Mouse (Mus musculus) limb, embryonic 12.5 days (tissue): ENCODE measurements around the gene Rfx2. TPM values are rescaled to one million over a fixed set of nuclear protein-coding genes. Genes with fewer than 3 reads are reported as not detected.
A peak's percentile ranks its signal among the peaks of the same experiment; 100 is the strongest.

Experiments used
- ATAC-seq: fragments of 200-750 bp; cut with Nextera tagmentation; 2 replicates; pipeline ENCODE4 v1.8.0; 2017; ENCODE audit warnings: low read depth, moderate TSS enrichment; ENCODE audit not compliant: insufficient number of reproducible peaks, insufficient read depth, low FRiP score, low TSS enrichment
- H3K27ac ChIP-seq: fragments of 300-500 bp; sonication (generic); 2 replicates; pipeline ENCODE4 v1.5.1; 2016; ENCODE audit warnings: mild to moderate bottlenecking, moderate library complexity
- H3K27me3 ChIP-seq: fragments of 300-500 bp; sonication (generic); 2 replicates; pipeline ENCODE4 v1.6.1; 2016; ENCODE audit warnings: mild to moderate bottlenecking, moderate library complexity
- H3K36me3 ChIP-seq: fragments of 300-500 bp; sonication (generic); 2 replicates; pipeline ENCODE4 v1.6.1; 2016; ENCODE audit warnings: mild to moderate bottlenecking, moderate library complexity
- H3K4me1 ChIP-seq: fragments of 300-500 bp; sonication (generic); replicated peaks from 2 replicates; pipeline ENCODE4 v1.6.1; 2016
- H3K4me2 ChIP-seq: fragments of 300-500 bp; sonication (generic); 2 replicates; pipeline ENCODE4 v1.6.1; 2016; ENCODE audit warnings: mild to moderate bottlenecking, moderate library complexity
- H3K4me3 ChIP-seq: fragments of 300-500 bp; sonication (generic); replicated peaks from 2 replicates; pipeline ENCODE4 v1.5.1; 2016; ENCODE audit warnings: mild to moderate bottlenecking
- H3K9ac ChIP-seq: fragments of 300-500 bp; sonication (generic); replicated peaks from 2 replicates; pipeline ENCODE4 v1.6.1; 2016; ENCODE audit warnings: mild to moderate bottlenecking, moderate library complexity
- H3K9me3 ChIP-seq: fragments of 300-500 bp; sonication (generic); 2 replicates; pipeline ENCODE4 v1.6.1; 2016; ENCODE audit warnings: mild to moderate bottlenecking, moderate library complexity
- WGBS: fragments of 180-500 bp; shearing (Covaris S2); methylation state at CpG from one replicate; pipeline ENCODE4 v1.1.7; 2016; 5-methylcytosine and 5-hydroxymethylcytosine counted together
- polyA plus RNA-seq: library from polyadenylated mRNA; unstranded; fragments of >200 nt; fragmentation: Nextera tagmentation; extraction: Ambion mirVana; gene quantifications from 2 replicates; pipeline ENCODE4 v1.2.1, GENCODE M21; 2016

The Rfx2 gene
- polyA plus RNA-seq, 1 experiment from 2014 or later: 4.1 TPM

DNA sequence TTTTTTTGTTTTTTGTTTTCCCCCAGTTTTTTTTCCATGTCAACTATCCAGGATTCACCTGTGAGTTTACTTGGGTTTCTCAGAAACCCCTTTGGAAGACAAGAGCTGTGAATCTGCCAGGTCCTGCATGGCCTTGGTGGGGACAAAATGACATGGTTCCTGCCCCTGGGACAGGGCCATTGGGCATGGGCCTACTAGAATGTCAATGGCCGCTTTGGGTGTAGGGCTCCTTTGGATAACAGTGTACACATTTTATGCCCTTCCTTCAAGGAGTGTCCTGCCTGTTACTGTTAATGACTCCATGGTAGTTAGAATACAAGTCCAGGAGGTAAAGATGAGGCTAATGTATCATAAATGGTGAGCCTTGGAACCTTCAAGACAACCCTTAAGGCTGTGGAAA is 2.1 kb upstream of the Rfx2 start:
- Histone ChIP-seq H3K4me2 (no peak overlapping the region), H3K36me3 (no peaks in the 10 kb centered on the region), H3K9me3 (no peaks in the 10 kb centered on the region), H3K4me3 (no peak overlapping the region), H3K27me3 (peaks cover 36% of the 10 kb centered on the region), H3K4me1 (peaks cover 6% of the 10 kb centered on the region; the same call in 1 of the 2 replicates), H3K27ac (no peak overlapping the region), H3K9ac (no peak overlapping the region)
- 70% methylated on average over 1 of the region's 1 CpGs for WGBS
- ATAC-seq: no peak

DNA sequence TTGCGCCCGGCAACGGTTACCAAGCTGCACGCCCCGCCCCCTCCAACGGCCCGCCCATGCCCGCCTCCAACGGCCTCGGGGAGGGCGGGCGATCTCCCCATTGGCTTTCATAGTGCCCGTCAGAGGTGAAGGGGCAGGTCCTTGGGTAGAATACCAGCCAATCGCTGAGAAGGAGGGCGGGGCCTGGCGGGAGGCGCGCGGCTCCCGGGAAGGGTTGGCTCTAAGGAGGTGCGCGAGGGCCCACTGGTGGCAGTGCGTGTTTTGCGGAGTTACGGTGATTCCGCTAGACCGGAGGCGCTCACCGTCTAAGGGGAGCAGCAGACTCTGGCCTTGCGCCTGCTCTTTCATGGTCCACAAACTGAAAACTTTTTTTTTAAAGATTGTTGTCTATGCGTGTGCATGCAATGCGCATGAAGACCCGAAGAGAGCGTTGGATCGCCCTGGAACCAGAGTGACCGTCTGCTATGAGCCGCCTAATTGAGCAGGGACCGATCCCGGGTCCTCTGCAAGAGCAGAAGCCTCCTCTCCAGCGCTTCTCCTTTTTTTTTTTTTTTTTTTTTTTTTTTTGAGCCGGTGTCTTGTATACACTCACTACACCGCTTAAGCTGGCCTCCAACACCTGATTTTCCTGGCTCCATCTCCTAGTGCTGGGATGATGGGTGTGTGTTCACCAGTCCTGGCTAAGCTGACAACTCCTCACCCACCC is 451 bp upstream of the Rfx2 start:
- peak overlapping the region; percentile 71 for H3K4me3 ChIP-seq
- peaks cover 6% of the 10 kb centered on the region; the same call in 1 of the 2 replicates for H3K4me1 ChIP-seq
- peak; percentile 98 for ATAC-seq
- H3K4me2 ChIP-seq: peak overlapping the region; percentile 79
- under 1% methylated on average over 41 of the region's 42 CpGs for WGBS
- peaks cover 47% of the 10 kb centered on the region for H3K27me3 ChIP-seq
- H3K9ac ChIP-seq: peak overlapping the region; percentile 64
- no peaks in the 10 kb centered on the region for H3K36me3 ChIP-seq
- H3K27ac ChIP-seq: no peak overlapping the region
- H3K9me3 ChIP-seq: no peaks in the 10 kb centered on the region

GRCm38 (mm10) chr17:56829795-56830194 is 1.0 kb downstream of the Rfx2 start:
- H3K27ac ChIP-seq: no peak overlapping the region
- WGBS: under 1% methylated on average over 27 of the region's 27 CpGs
- peak overlapping the region; percentile 71 for H3K4me3 ChIP-seq
- H3K36me3 ChIP-seq: no peaks in the 10 kb centered on the region
- peak overlapping the region; percentile 64; the same call in 1 of the 2 replicates for H3K9ac ChIP-seq
- no peaks in the 10 kb centered on the region for H3K9me3 ChIP-seq
- ATAC-seq: no peak
- peaks cover 6% of the 10 kb centered on the region; the same call in 1 of the 2 replicates for H3K4me1 ChIP-seq
- peaks cover 47% of the 10 kb centered on the region for H3K27me3 ChIP-seq
- H3K4me2 ChIP-seq: peak overlapping the region; percentile 79

GRCm38 (mm10) chr17:56829171-56829570 is 1.6 kb downstream of the Rfx2 start:
- 29% methylated on average over 11 of the region's 11 CpGs for WGBS
- peak overlapping the region; percentile 79 for H3K4me2 ChIP-seq
- ATAC-seq: no peak
- no peaks in the 10 kb centered on the region for H3K36me3 ChIP-seq
- H3K4me3 ChIP-seq: peak overlapping the region; percentile 71
- peaks cover 47% of the 10 kb centered on the region for H3K27me3 ChIP-seq
- H3K9ac ChIP-seq: no peak overlapping the region
- H3K9me3 ChIP-seq: no peaks in the 10 kb centered on the region
- H3K27ac ChIP-seq: no peak overlapping the region
- H3K4me1 ChIP-seq: peaks cover 6% of the 10 kb centered on the region; the same call in 1 of the 2 replicates

- no peak overlapping the region for H3K4me2 ChIP-seq
- no peak overlapping the region for H3K27ac ChIP-seq
- no peaks in the 10 kb centered on the region for H3K9me3 ChIP-seq
- peaks cover 6% of the 10 kb centered on the region; the same call in 1 of the 2 replicates for H3K4me1 ChIP-seq
- no peak overlapping the region for H3K4me3 ChIP-seq
- no peaks in the 10 kb centered on the region for H3K36me3 ChIP-seq
- H3K27me3 ChIP-seq: peaks cover 39% of the 10 kb centered on the region
- H3K9ac ChIP-seq: no peak overlapping the region
- ATAC-seq: no peak
- WGBS: 92% methylated on average over 2 of the region's 2 CpGs
Observed at GRCm38 (mm10) chr17:56826718-56827117, 4.1 kb downstream of the Rfx2 start.

GRCm38 (mm10) chr17:56823352-56823751 is 7.5 kb downstream of the Rfx2 start:
- Histone ChIP-seq H3K27ac (no peak overlapping the region), H3K9me3 (no peaks in the 10 kb centered on the region), H3K27me3 (peaks cover 18% of the 10 kb centered on the region), H3K9ac (no peak overlapping the region), H3K4me2 (no peak overlapping the region), H3K4me3 (no peak overlapping the region), H3K4me1 (no peaks in the 10 kb centered on the region), H3K36me3 (no peaks in the 10 kb centered on the region)
- ATAC-seq: no peak
- 58% methylated on average over 2 of the region's 2 CpGs for WGBS

DNA sequence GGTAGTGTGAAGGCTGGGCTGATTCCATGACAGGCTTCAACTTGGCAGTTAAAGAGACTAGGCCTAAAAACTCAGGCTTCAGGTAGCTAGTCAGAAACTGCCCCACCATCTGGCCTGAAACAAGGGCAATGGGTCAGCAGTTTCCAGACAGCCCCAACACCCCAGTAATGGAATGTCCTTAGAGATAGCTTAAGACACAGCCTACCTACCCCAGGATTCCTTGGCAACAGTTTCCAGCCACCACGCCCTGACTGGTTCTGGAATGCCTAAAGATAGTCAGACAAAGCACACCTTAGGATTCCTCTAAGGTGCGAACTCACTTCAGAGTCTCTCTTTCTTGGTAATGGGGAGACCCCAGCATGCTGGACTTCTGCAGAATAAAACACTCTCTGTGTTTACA is 8.4 kb downstream of the Rfx2 start:
- H3K9ac ChIP-seq: no peak overlapping the region
- no peaks in the 10 kb centered on the region for H3K9me3 ChIP-seq
- H3K4me1 ChIP-seq: no peaks in the 10 kb centered on the region
- H3K36me3 ChIP-seq: no peaks in the 10 kb centered on the region
- WGBS: 83% methylated on average over 2 of the region's 2 CpGs
- no peak overlapping the region for H3K4me3 ChIP-seq
- H3K27ac ChIP-seq: no peak overlapping the region
- no peak for ATAC-seq
- H3K4me2 ChIP-seq: no peak overlapping the region
- peaks cover 9% of the 10 kb centered on the region for H3K27me3 ChIP-seq

DNA sequence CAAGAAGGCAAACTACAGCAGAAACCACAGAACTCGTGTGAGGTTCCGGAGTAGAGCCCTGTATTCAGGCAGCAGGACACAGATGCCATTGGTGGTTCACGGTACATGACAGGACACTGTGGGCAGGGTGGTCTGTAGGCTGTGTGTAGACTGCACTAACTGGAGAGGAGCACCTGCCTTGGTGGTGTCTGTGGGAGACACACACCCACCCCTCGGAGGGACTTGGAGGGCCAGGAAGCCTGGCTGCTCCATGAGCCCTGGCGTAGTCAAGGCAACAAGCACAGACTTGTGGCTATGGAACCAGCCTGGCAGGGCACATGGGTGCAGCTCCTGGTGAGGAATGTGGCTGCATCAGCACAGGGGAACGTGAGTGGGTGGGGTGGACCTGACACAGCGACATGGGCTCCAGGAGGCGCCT is 11.1 kb downstream of the Rfx2 start:
- H3K4me2 ChIP-seq: no peak overlapping the region
- ATAC-seq: no peak

GRCm38 (mm10) chr17:56819032-56819545 is 11.7 kb downstream of the Rfx2 start:
- 0 out of 2 replicates have a peak overlapping the region, but pooled peaks have one; percentile 31 for H3K9ac ChIP-seq
- no peaks in the 10 kb centered on the region for H3K9me3 ChIP-seq
- H3K27ac ChIP-seq: no peak overlapping the region
- no peak for ATAC-seq
- no peak overlapping the region for H3K4me2 ChIP-seq
- no peak overlapping the region for H3K4me3 ChIP-seq
- H3K4me1 ChIP-seq: peaks cover 9% of the 10 kb centered on the region; the same call in 1 of the 2 replicates
- H3K27me3 ChIP-seq: 0 out of 2 replicates have a peak, but pooled peaks cover 7% of the 10 kb centered on the region
- 77% methylated on average over 6 of the region's 6 CpGs for WGBS
- no peaks in the 10 kb centered on the region for H3K36me3 ChIP-seq

More for the DNA sequence above, 11.1 kb downstream of the Rfx2 start:
- Histone ChIP-seq H3K4me3 (no peak overlapping the region), H3K9ac (no peak overlapping the region), H3K9me3 (no peaks in the 10 kb centered on the region), H3K4me1 (peaks cover 3% of the 10 kb centered on the region; the same call in 1 of the 2 replicates), H3K36me3 (no peaks in the 10 kb centered on the region), H3K27me3 (0 out of 2 replicates have a peak, but pooled peaks cover 7% of the 10 kb centered on the region), H3K27ac (no peak overlapping the region)
- 80% methylated on average over 8 of the region's 8 CpGs for WGBS

GRCm38 (mm10) chr17:56818067-56818636 is 12.7 kb downstream of the Rfx2 start:
- ATAC-seq: no peak
- Histone ChIP-seq H3K27me3 (0 out of 2 replicates have a peak, but pooled peaks cover 7% of the 10 kb centered on the region), H3K9ac (no peak overlapping the region), H3K9me3 (no peaks in the 10 kb centered on the region), H3K4me1 (peaks cover 9% of the 10 kb centered on the region; the same call in 1 of the 2 replicates), H3K36me3 (no peaks in the 10 kb centered on the region), H3K27ac (no peak overlapping the region), H3K4me3 (no peak overlapping the region; the same call in 1 of the 2 replicates), H3K4me2 (peak overlapping the region; percentile 15)
- WGBS: 20% methylated on average over 11 of the region's 11 CpGs

- no peak overlapping the region for H3K4me2 ChIP-seq
- WGBS: 85% methylated on average over 3 of the region's 3 CpGs
- H3K4me1 ChIP-seq: peaks cover 18% of the 10 kb centered on the region
- no peak overlapping the region for H3K9ac ChIP-seq
- H3K36me3 ChIP-seq: no peaks in the 10 kb centered on the region
- H3K9me3 ChIP-seq: no peaks in the 10 kb centered on the region
- H3K27ac ChIP-seq: no peak overlapping the region
- 0 out of 2 replicates have a peak, but pooled peaks cover 7% of the 10 kb centered on the region for H3K27me3 ChIP-seq
- no peak overlapping the region for H3K4me3 ChIP-seq
- no peak for ATAC-seq
Observed at GRCm38 (mm10) chr17:56815057-56815345, 15.8 kb downstream of the Rfx2 start.
